Mouse (Mus musculus): Measurements from ENCODE around the gene Mapk7. TPM values are rescaled to one million over a fixed set of nuclear protein-coding genes. Genes with fewer than 3 reads are reported as not detected.

The Mapk7 gene
- polyA plus RNA-seq, 1 experiment from 2014 or later = 52.8 TPM

Other genes starting within 250 kb of the Mapk7 start
- gene Aldh3a2, start 226.9 kb downstream of the Mapk7 start, polyA plus RNA-seq (2014; fragmentation: Nextera tagmentation; extraction: Ambion mirVana) = 29.1 and 36.9 TPM in 2 replicates
- not detected in 2 replicates for gene Slc47a2, start 151.5 kb downstream of the Mapk7 start, polyA plus RNA-seq (2014; fragmentation: Nextera tagmentation; extraction: Ambion mirVana)
- 0.19 TPM in 1 of 2 replicates, not detected in the other for gene Slc47a1, start 116.1 kb downstream of the Mapk7 start, polyA plus RNA-seq (2014; fragmentation: Nextera tagmentation; extraction: Ambion mirVana)
- 7.2 and 9.3 TPM in 2 replicates for gene Rnf112, start 40.3 kb downstream of the Mapk7 start, polyA plus RNA-seq (2014; fragmentation: Nextera tagmentation; extraction: Ambion mirVana)
- 6.1 and 52.7 TPM in 2 replicates for gene Mfap4, start 9.0 kb downstream of the Mapk7 start, polyA plus RNA-seq (2014; fragmentation: Nextera tagmentation; extraction: Ambion mirVana)
- 35.6 and 36.9 TPM in 2 replicates for gene B9d1, start 10.7 kb upstream of the Mapk7 start, polyA plus RNA-seq (2014; fragmentation: Nextera tagmentation; extraction: Ambion mirVana)
- 69.7 and 74.8 TPM in 2 replicates for gene Epn2, start 85.3 kb upstream of the Mapk7 start, polyA plus RNA-seq (2014; fragmentation: Nextera tagmentation; extraction: Ambion mirVana)
- gene Grap, start 158.9 kb upstream of the Mapk7 start, polyA plus RNA-seq (2014; fragmentation: Nextera tagmentation; extraction: Ambion mirVana) = 4.7 and 11.7 TPM in 2 replicates
- 0.15 and 0.23 TPM in 2 replicates for gene Fam83g, start 189.7 kb upstream of the Mapk7 start, polyA plus RNA-seq (2014; fragmentation: Nextera tagmentation; extraction: Ambion mirVana)
- gene Slc5a10, start 226.4 kb upstream of the Mapk7 start, polyA plus RNA-seq (2014; fragmentation: Nextera tagmentation; extraction: Ambion mirVana) = not detected in 2 replicates

All from neural tube, embryonic 14.5 days (tissue).